Mouse (Mus musculus) Patski (cell line): Measurements from ENCODE around the gene Commd8. TPM values are rescaled to one million over a fixed set of nuclear protein-coding genes. Genes with fewer than 3 reads are reported as not detected.
A peak's percentile ranks its signal among the peaks of the same experiment; 100 is the strongest.

Experiments
- ATAC-seq: fragments of 100-300 bp; one replicate; pipeline ENCODE4 v1.8.0; 2021
- CTCF ChIA-PET: fragments of 350-600 bp; sonication (Branson Sonifier 250); formaldehyde crosslinking; loops from one replicate; lab custom pipeline; 2022; ENCODE audit warnings: inconsistent platforms; lab: Charles Lee
- POLR2A ChIA-PET: fragments of 350-600 bp; sonication (Branson Sonifier 250); formaldehyde crosslinking; loops from one replicate; lab custom pipeline; 2022; ENCODE audit warnings: antibody characterized with exemption, inconsistent platforms; lab: Charles Lee
- DNase-seq: peaks from one replicate; pipeline ENCODE4 v3.0.0-alpha.2; 2011; ENCODE audit warnings: low read depth, low spot score
- H3K27me3 ChIP-seq: fragments of 371-371 bp; one replicate; pipeline ENCODE4 v1.5.1; 2021
- CTCF ChIP-seq: fragments of 100-300 bp; IDR thresholded peaks from one replicate; pipeline ENCODE4 v1.5.1; 2021
- in situ Hi-C: fragments of 300-500 bp; cut with MboI; formaldehyde crosslinking; loops from 3 replicates; pipeline ENCODE4 v1.11.1; 2018; ENCODE audit warnings: low pct_unique_long_range_greater_than_20kb, mixed read lengths
- polyA plus RNA-seq: library from polyadenylated mRNA; unstranded; gene quantifications from one replicate; pipeline ENCODE4 v1.2.3, GENCODE M21; 2021

Gene Commd8
- polyA plus RNA-seq = 100 TPM

GRCm38 (mm10) chr5:72167594-72168284 lies at the start of gene Commd8:
TSS of gene Commd8 (minus strand) at chr5:72168189.
- H3K27me3 ChIP-seq = no peaks in the 10 kb centered on the region
- ATAC-seq (peak; percentile 91), DNase-seq (peak; percentile 53)
- no peak for TF ChIP-seq CTCF
- in situ Hi-C loops = no loop called here
- ChIA-PET CTCF (interaction anchor here (1.3 kb wide), 1 partner anchor 9 kb away, joined by 3 read pairs; no protein-coding TSS in a partner anchor), POLR2A (no interaction called here)

DNA sequence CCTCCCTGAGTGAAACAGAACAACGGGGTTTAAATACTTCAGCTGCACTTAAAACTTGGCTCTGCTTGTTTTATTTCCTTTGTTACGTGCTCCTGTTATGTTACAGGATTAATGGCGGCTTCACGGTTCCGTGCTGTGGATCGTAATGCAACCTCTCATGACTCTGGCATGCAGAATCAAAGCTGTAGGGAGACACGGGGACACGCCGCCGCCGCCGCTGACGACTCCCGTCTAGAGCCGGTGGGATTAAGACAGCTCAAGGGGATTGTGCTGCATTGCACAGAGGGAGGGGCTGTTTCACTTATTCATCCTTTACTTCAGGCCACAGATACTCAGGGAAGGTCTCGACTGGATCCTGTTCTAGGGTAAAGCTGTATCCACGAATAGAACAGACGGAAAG lies 43.8 kb upstream of the Commd8 start:
- ATAC-seq (peak; percentile 77), DNase-seq (no peak)
- ChIA-PET CTCF (interaction anchor here (1.2 to 2.1 kb wide), 4 partner anchors 9 to 85 kb away, joined by 3 to 11 read pairs (median 4); no protein-coding TSS in a partner anchor), POLR2A (interaction anchor here (1.3 kb wide), 1 partner anchor 28 kb away, joined by 3 read pairs; no protein-coding TSS in a partner anchor)
- in situ Hi-C loops = loop anchor here (5.0 to 25.0 kb wide), 2 partner anchors 39 to 1126 kb away; partner anchors contain the start of gene Ociad2
- no peaks in the 10 kb centered on the region for H3K27me3 ChIP-seq
- no peak for TF ChIP-seq CTCF

DNA sequence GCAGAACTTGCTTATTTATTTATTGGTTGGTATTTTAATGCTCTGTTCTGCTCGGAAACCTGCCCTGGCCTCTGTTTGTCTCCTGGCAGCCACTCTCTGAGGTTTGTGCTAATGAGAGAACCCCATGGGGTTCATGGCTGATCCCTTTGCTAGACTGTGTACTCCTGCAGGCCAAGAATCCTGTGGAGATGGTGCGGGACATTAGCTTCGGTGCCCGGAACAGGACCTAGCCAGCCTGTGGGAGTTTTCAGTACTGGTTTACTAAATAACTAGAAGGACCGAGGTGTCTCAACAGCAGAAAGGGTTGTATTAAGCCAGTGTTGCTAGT lies 42.8 kb upstream of the Commd8 start:
- DNase-seq = peak; percentile 59
- peak; percentile 61 for ATAC-seq

DNA sequence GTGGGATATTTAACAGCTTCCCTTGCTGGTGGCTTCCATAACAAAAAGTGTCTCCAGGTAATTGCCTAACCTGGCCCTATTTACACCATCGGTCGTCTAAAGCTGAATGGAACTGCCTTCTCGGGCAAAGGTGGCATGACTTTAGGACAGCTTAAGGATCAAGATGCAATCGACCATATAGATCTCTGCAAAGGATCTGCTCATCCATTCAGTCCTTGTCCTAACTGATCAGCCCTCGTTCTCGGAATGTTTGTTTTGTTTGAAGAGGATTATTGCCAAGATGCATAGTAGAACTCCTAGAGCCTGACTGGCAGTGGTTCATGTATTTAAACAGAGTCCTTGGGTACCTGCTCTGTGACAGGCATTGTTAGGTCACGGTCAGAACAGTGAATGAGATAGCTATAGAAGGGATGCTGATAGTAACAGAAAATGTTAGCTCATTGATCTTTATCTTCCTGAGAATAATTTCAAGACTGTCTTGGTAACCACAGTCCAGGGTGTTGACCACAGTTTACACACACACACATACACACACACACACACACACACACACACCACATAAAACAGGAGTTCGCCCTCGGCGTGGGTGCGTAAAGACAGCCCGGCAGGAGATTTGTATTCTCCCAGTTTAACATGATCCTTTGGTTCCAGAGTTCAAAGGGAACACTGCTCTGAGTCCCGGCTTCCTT lies 42.3 kb upstream of the Commd8 start:
- no peak for ATAC-seq

More for the DNA sequence above, 42.8 kb upstream of the Commd8 start:
- CTCF ChIA-PET = interaction anchor here (1.0 to 2.1 kb wide), 3 partner anchors 8 to 41 kb away, joined by 3 to 11 read pairs (median 6); no protein-coding TSS in a partner anchor
- POLR2A ChIA-PET = no interaction called here
- in situ Hi-C loops = loop anchor here (5.0 to 25.0 kb wide), 2 partner anchors 38 to 1127 kb away; partner anchors contain the start of gene Ociad2
- no peak for TF ChIP-seq CTCF
- no peaks in the 10 kb centered on the region for H3K27me3 ChIP-seq

DNA sequence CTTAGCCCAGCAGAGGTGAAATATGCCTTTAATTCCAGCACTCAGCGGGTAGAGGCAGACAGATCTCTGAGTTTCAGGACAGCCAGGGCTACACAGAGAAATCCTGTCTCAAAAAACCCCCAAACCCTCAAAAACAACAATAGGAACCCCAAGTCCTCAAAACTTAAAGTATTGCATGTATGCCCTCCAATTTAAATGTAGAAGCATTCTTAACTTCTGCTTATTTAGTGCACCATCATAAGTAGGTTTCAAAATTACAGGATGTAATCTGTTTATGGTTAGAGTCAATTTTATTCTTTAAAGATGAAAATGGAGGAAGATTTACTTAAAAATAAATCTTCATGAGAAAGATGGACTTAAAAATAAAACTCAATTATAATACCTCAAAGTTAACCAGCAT lies 40.5 kb upstream of the Commd8 start:
- CTCF ChIA-PET = interaction anchor here (2.8 kb wide), 1 partner anchor 11 kb away, joined by 11 read pairs; no protein-coding TSS in a partner anchor
- no peak for TF ChIP-seq CTCF
- H3K27me3 ChIP-seq = no peaks in the 10 kb centered on the region
- in situ Hi-C loops = loop anchor here (25.0 kb wide), 1 partner anchor 1129 kb away; the partner anchor contains the start of gene Ociad2
- POLR2A ChIA-PET = interaction anchor here (1.2 kb wide), 1 partner anchor 33 kb away, joined by 3 read pairs; no protein-coding TSS in a partner anchor
- DNase-seq (no peak), ATAC-seq (no peak)

More for the DNA sequence above, 42.3 kb upstream of the Commd8 start:
- CTCF ChIA-PET = interaction anchor here (0.9 to 1.0 kb wide), 3 partner anchors 9 to 40 kb away, joined by 3 to 5 read pairs (median 4); no protein-coding TSS in a partner anchor
- in situ Hi-C loops = loop anchor here (5.0 to 25.0 kb wide), 2 partner anchors 38 to 1127 kb away; partner anchors contain the start of gene Ociad2
- POLR2A ChIA-PET = no interaction called here
- H3K27me3 ChIP-seq = no peaks in the 10 kb centered on the region
- DNase-seq = no peak
- no peak for TF ChIP-seq CTCF

DNA sequence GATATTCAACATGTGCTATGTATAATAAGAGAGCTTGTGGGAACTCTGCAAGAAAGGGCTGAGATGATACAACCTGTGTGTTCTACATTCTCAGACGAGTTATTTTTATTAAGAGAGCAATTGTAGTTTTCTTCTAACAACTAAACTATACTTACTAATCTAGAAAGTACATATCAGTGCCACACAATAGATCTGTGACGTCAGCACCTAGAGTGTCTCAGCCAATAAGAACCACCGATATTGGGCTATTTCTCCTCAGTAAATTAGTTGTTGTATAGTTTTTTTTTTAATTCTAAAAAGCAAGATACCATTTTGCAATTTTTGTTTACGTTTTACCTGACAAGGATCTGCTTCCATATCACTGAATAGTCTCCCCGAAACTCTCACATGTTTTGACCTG lies 37.3 kb upstream of the Commd8 start:
- in situ Hi-C loops = loop anchor here (25.0 kb wide), 1 partner anchor 1132 kb away; the partner anchor contains the start of gene Ociad2
- ATAC-seq (no peak), DNase-seq (no peak)
- ChIA-PET POLR2A (no interaction called here), CTCF (no interaction called here)
- H3K27me3 ChIP-seq = no peaks in the 10 kb centered on the region
- TF ChIP-seq CTCF = no peak

GRCm38 (mm10) chr5:72204507-72204906 lies 36.5 kb upstream of the Commd8 start:
- ChIA-PET POLR2A (no interaction called here), CTCF (interaction anchor here (1.4 to 2.2 kb wide), 2 partner anchors 13 to 42 kb away, joined by 4 to 10 read pairs; no protein-coding TSS in a partner anchor)
- no peak for DNase-seq
- in situ Hi-C loops = loop anchor here (25.0 kb wide), 1 partner anchor 1133 kb away; the partner anchor contains the start of gene Ociad2
- no peak for ATAC-seq
- no peaks in the 10 kb centered on the region for H3K27me3 ChIP-seq
- no peak for TF ChIP-seq CTCF

- ATAC-seq (peak; percentile 22), DNase-seq (no peak)
- TF ChIP-seq CTCF = no peak
- ChIA-PET CTCF (interaction anchor here (0.6 to 2.2 kb wide), 6 partner anchors 8 to 41 kb away, joined by 3 to 11 read pairs (median 5); no protein-coding TSS in a partner anchor), POLR2A (no interaction called here)
- in situ Hi-C loops = loop anchor here (25.0 kb wide), 1 partner anchor 1134 kb away; the partner anchor contains the start of gene Ociad2
- no peaks in the 10 kb centered on the region for H3K27me3 ChIP-seq
These were observed 35.7 kb upstream of the Commd8 start for GRCm38 (mm10) chr5:72203734-72204073.

DNA sequence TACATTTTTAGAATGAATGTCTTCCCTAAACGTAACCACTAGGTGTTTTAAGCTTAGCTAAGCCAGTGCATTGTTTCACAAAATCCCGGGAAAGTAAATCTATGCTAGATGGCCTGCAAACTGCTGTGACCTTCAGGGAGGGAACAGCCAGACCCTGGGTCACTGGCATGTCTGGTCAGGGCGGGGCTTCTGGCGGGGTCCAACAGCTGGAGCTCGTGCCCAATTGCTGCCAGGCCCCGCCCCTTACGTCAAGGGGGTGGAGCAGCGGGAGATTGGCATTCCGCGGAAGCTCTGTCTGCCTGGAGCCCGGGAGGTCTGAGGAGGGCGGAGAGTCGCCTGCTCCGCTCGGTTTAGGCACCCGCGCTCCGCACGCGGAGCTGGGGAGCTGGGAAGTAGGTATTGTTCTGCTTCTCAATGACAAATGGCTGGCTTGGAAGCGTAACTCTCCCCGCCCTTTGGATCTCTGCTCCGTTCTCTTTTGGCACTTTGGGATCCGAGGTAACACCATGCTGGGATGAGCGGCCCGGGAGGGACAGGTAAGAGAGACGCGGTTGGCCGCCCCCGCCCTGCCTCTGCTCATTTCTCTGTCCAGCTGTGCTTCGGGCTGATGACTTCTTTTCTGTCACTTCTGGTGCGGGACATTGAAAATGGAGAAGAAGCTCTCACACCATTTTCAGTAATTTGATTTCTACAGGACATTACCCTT lies 35.2 kb upstream of the Commd8 start:
- ATAC-seq (peak; percentile 96), DNase-seq (peak; percentile 57)
- POLR2A ChIA-PET = no interaction called here
- no peak for TF ChIP-seq CTCF
- in situ Hi-C loops = loop anchor here (25.0 kb wide), 1 partner anchor 1134 kb away; the partner anchor contains the start of gene Ociad2
- H3K27me3 ChIP-seq = no peaks in the 10 kb centered on the region
- CTCF ChIA-PET = interaction anchor here (0.8 to 2.2 kb wide), 11 partner anchors 9 to 74 kb away, joined by 3 to 11 read pairs (median 4); no protein-coding TSS in a partner anchor
